Comparison of ENCODE assay signal across 8 mouse cellular contexts in genomic region chr7:37563171-37563574, GRCm38 (mm10).
A peak's percentile ranks its signal among the peaks of the same experiment; 100 is the strongest.
DNase-seq lines count a peak whose midpoint lies in the region; ATAC-seq lines count a peak whose summit lies in the region.

No protein-coding gene starts in this region.

- no peaks in the 10 kb centered on the region for H3K36me3 ChIP-seq in forebrain, embryonic 15.5 days

- H3K9me3 ChIP-seq in forebrain, embryonic 15.5 days, result no peaks in the 10 kb centered on the region

- H3K9ac ChIP-seq in forebrain, embryonic 15.5 days (replicated peaks), result no peak overlapping the region

- DNase-seq in CD4-positive helper T cell, adult 2 months (ENCODE audit: low read depth, low spot score), result peak; percentile 18
- peak; percentile 5 for DNase-seq in adrenal gland, adult 8-10 months
- peak; percentile 73 for DNase-seq in layer of hippocampus, adult 9-11 months
- DNase-seq in mesoderm, embryonic 11.5 days (ENCODE audit: low read depth, low spot score), result peak; percentile 82
- no peak for DNase-seq in thymus, postnatal 4 days

- H3K4me3 ChIP-seq in forebrain, embryonic 15.5 days, result no peak overlapping the region

- H3K4me2 ChIP-seq in forebrain, embryonic 15.5 days (replicated peaks), result peak overlapping the region; percentile 37

- H3K27me3 ChIP-seq in forebrain, embryonic 15.5 days, result no peaks in the 10 kb centered on the region

- peaks cover 74% of the 10 kb centered on the region for H3K4me1 ChIP-seq in forebrain, embryonic 15.5 days

- peak; percentile 57 for ATAC-seq in forebrain, embryonic 15.5 days (replicated peaks)
- ATAC-seq in hematopoietic stem cell, adult 5-6 weeks (replicated peaks in 1 of 2; ENCODE audit: insufficient read depth in 1 of 2, low FRiP score in 2 of 2, low TSS enrichment in 1 of 2, low read depth in 1 of 2, poor library complexity in 2 of 2, severe bottlenecking in 2 of 2), result peak; percentile 70 to 75
- ATAC-seq in megakaryocyte-erythroid progenitor cell, adult 5-6 weeks (replicated peaks; ENCODE audit: low FRiP score, low TSS enrichment, poor library complexity, severe bottlenecking), result no peak

- 2% methylated on average over 8 of the region's 8 CpGs for WGBS in forebrain, embryonic 15.5 days

- H3K27ac ChIP-seq in forebrain, embryonic 15.5 days (replicated peaks), result peak overlapping the region; percentile 35; the same call in 1 of the 2 replicates
